8 mouse cellular contexts compared by ENCODE assay signal in genomic region chr1:39901063-39901811, GRCm38 (mm10). TPM values are rescaled to one million over a fixed set of nuclear protein-coding genes. Genes with fewer than 3 reads are reported as not detected.
DNase-seq lines count a peak whose midpoint lies in the region; ATAC-seq lines count a peak whose summit lies in the region.

No protein-coding gene starts in this region.

- 1% methylated on average over 50 of the region's 75 CpGs for WGBS in liver, embryonic 11.5 days
- WGBS in neural tube, embryonic 11.5 days, result under 1% methylated on average over 51 of the region's 75 CpGs

- peak overlapping the region; percentile 85 for H3K27ac ChIP-seq in liver, embryonic 11.5 days (ENCODE audit: low read depth, low read length)
- H3K27ac ChIP-seq in neural tube, embryonic 11.5 days (ENCODE audit: low read depth, low read length), result peak overlapping the region; percentile 100

- intact Hi-C loops in gastrocnemius, postnatal 14 days (cut with DNase I; ENCODE audit: low total_unique reads), result loop anchor here (10.0 kb wide), 1 partner anchor 136 kb away; no protein-coding TSS in a partner anchor

- peak overlapping the region; percentile 88 for H3K9ac ChIP-seq in liver, embryonic 11.5 days (ENCODE audit: low read depth, low read length)
- H3K9ac ChIP-seq in neural tube, embryonic 11.5 days (ENCODE audit: low read length), result peak overlapping the region; percentile 100

- H3K27me3 ChIP-seq in liver, embryonic 11.5 days (replicated peaks; ENCODE audit: control insufficient read depth, insufficient read depth, low read length), result 0 out of 2 replicates have a peak, but pooled peaks cover 4% of the 10 kb centered on the region
- H3K27me3 ChIP-seq in neural tube, embryonic 11.5 days (ENCODE audit: control insufficient read depth, insufficient read depth, low read length), result no peaks in the 10 kb centered on the region

- peak overlapping the region; percentile 83 for H3K4me3 ChIP-seq in liver, embryonic 11.5 days (ENCODE audit: low read depth, low read length)
- peak overlapping the region; percentile 99 for H3K4me3 ChIP-seq in neural tube, embryonic 11.5 days (ENCODE audit: low read depth, low read length)

- peak; percentile 29 to 76 for DNase-seq in urinary bladder, adult 18-20 months (ENCODE audit: low spot score in 2 of 2)
- no peak for DNase-seq in urinary bladder, postnatal 10 days (ENCODE audit: low spot score)
- DNase-seq in cerebellum, postnatal 25 days, result peak; percentile 73 to 79
- DNase-seq in gastrocnemius, postnatal 14 days, result peak; percentile 32
- DNase-seq in liver, embryonic 11.5 days (ENCODE audit: low spot score), result peak; percentile 69
- DNase-seq in neural tube, embryonic 11.5 days (ENCODE audit: low spot score), result peak; percentile 72
- DNase-seq in thymus, postnatal 14 days, result peak; percentile 66

- ATAC-seq in inflammation-experienced regulatory T-cells, adult 6 months, result peak; percentile 24
- peak; percentile 29 for ATAC-seq in liver, embryonic 11.5 days (replicated peaks; ENCODE audit: low FRiP score)
- peak; percentile 45 for ATAC-seq in neural tube, embryonic 11.5 days (ENCODE audit: insufficient read depth, low FRiP score, low TSS enrichment)

- peak overlapping the region; percentile 77 for H3K4me2 ChIP-seq in liver, embryonic 11.5 days
- peak overlapping the region; percentile 80 for H3K4me2 ChIP-seq in neural tube, embryonic 11.5 days (ENCODE audit: low read depth)

- H3K9me3 ChIP-seq in liver, embryonic 11.5 days (ENCODE audit: control insufficient read depth, low read length), result no peaks in the 10 kb centered on the region
- H3K9me3 ChIP-seq in neural tube, embryonic 11.5 days (ENCODE audit: control insufficient read depth, low read length), result no peaks in the 10 kb centered on the region

- H3K4me1 ChIP-seq in liver, embryonic 11.5 days (replicated peaks; ENCODE audit: control insufficient read depth, insufficient read depth, low read length), result peaks cover 17% of the 10 kb centered on the region
- H3K4me1 ChIP-seq in neural tube, embryonic 11.5 days (ENCODE audit: control insufficient read depth, insufficient read depth, low read length), result peaks cover 20% of the 10 kb centered on the region

- no peaks in the 10 kb centered on the region for H3K36me3 ChIP-seq in liver, embryonic 11.5 days (ENCODE audit: control insufficient read depth, insufficient read depth, low read length)
- H3K36me3 ChIP-seq in neural tube, embryonic 11.5 days (ENCODE audit: control insufficient read depth, insufficient read depth, low read length), result no peaks in the 10 kb centered on the region

RNA-seq across cellular contexts. Expression of gene Map4k4, which starts 0.5 kb away (rescaled TPM):
- 10 to 100 TPM; 53.2 to 53.6 TPM for total RNA-seq in gastrocnemius, postnatal 14 days (2021)
- 10 to 100 TPM; 16.0 to 44.7 (median 36.6) TPM for polyA plus RNA-seq in inflammation-experienced regulatory T-cells, adult 6 months (2017; shearing (Covaris generic))
- 12.5 and 13.6 TPM in 2 replicates for polyA plus RNA-seq in liver, embryonic 11.5 days (2014; fragmentation: Nextera tagmentation; extraction: Ambion mirVana)
- polyA plus RNA-seq in neural tube, embryonic 11.5 days (2014; fragmentation: Nextera tagmentation; extraction: Ambion mirVana), result 39.4 and 41.0 TPM in 2 replicates
